Mouse (Mus musculus): ENCODE measurements around the gene Pidd1.

The Pidd1 gene

GRCm38 (mm10) chr7:141436523-141436892 is 7.3 kb downstream of the Pidd1 start:
- DNase-seq (ENCODE audit: extremely low spot score, low spot score), result no peak

DNA sequence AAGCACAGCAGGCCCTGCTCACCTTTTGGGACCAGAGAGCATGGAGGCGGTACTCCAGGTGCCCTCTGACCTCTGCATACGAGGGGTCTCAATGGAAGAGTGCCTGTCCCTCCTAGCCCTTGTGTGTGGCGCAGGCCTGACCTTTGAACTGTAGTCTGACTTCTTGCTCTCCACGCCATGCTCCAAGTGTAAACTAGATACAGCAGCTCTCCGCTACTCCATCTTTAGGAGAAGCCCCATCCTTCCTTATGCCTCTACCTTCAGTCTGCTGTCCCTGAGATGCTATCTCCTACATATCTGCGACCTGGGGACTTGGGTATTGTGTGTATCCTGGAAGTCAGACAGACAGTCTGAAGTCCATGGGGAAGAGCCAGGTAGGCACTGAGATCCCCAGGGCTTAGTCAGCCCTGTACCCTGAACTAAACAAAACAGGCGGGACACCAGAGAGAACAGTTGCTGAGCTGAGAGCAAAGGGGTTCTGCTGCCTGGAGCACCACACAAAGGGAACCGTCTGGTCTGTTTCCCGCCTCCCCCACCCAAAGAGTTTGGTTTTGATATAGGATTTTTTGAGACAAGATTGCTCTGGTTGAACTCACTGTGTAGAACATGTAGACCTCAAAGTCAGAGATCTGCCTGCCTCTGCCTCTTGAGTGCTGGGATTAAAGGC is 7.8 kb downstream of the Pidd1 start:
- no peak for DNase-seq (ENCODE audit: extremely low spot score, low spot score)

- DNase-seq (ENCODE audit: extremely low spot score, low spot score), result peak; percentile 51
Observed at GRCm38 (mm10) chr7:141435129-141435855, 8.5 kb downstream of the Pidd1 start.

DNA sequence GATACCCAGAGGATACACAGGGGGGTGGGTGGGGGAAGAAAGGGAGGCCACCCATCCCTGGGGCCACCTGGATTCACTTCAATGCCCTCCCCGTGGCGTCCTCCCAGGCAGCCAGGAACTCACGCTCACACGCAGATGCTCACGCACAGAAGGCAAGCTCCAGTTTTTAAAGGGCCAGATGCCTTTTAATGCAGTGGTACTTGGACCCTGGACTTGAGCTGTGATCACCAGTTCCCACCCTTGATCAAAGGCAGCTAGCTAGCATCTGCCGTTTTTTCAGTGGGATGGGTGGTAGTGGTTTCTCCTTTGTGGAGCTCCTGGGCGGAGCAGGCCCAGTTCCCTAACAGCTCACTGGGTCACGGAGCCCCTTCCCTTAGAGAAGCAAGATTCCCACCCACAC is 9.4 kb downstream of the Pidd1 start:
- peak; percentile 54 for DNase-seq (ENCODE audit: extremely low spot score, low spot score)

- no peak for DNase-seq (ENCODE audit: extremely low spot score, low spot score)
Observed at GRCm38 (mm10) chr7:141433517-141434400, 10.1 kb downstream of the Pidd1 start.

DNA sequence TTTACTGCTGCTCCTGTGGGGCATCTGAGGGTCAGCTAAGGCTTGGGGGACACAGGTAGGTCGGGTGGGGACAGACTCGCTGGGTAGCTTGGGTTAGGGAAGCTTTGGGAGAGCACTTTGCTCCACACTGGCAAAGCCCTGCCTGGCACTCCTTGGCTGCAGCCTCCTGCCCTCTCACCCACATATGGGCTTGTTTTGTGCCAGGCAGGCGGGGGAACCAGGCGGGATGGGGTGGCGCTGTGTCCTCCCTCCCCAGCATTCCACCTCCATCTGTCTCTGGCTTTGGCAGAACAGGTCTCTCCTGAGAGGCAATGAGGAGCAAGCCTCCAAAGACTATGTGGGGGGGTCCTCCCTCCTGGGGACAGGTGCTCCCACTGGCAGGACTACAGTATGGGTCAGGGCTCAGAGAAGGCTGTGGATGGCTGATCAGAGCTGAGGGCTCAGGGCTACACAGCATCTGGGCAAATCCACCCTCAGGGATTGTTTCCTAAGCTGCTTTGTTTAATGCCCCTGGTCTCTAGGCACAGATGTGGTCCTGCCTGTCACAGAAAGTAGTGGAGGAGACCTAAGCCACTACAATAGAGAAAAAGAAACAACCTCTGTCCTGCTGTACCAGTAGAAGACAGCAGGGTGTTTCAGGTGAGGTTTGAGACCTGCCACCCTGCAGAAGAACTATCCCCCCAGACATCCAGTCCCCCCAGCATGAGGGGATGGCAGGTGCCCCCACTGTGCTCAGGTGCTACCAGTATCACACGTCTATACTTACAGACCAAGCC is 10.9 kb downstream of the Pidd1 start:
- DNase-seq (ENCODE audit: extremely low spot score, low spot score), result no peak

GRCm38 (mm10) chr7:141432186-141432611 is 11.6 kb downstream of the Pidd1 start:
- DNase-seq (ENCODE audit: extremely low spot score, low spot score), result no peak

DNA sequence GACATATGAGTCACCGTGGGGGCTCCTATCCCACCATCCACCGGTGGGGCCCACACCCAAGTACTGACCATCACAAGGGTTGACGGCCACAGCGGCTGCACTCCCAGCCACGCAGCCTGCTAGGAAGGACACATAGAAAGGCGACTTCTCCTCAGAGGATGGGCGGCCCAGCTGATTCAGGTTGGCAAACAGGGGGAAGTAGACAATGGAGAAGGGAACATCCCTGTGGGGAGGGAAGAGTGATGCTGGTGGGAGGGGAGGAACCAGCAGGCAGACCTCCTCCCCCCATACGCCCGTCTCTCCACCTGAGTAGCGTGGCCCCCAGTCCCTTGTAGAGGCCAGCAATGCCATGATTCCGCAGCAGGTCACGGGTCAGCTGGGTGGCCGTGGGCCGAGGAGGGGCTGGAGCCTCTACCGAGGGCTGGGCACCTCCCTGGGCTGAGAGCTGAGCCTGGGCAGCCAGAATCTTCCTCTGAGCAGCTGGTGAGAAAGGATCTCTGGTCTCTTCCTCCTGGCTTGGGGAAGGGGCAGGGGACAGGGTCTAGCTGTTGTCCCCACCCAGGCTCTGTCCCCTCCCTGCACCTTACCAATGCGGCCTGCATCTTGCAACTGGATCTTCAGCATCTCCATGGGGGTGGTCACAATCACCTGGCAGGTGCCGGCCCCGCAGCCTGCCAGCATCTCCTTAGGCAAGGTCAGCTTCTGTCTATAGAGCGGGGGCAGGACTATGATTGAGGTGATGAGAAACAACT is 12.2 kb downstream of the Pidd1 start:
- DNase-seq (ENCODE audit: extremely low spot score, low spot score), result no peak

DNA sequence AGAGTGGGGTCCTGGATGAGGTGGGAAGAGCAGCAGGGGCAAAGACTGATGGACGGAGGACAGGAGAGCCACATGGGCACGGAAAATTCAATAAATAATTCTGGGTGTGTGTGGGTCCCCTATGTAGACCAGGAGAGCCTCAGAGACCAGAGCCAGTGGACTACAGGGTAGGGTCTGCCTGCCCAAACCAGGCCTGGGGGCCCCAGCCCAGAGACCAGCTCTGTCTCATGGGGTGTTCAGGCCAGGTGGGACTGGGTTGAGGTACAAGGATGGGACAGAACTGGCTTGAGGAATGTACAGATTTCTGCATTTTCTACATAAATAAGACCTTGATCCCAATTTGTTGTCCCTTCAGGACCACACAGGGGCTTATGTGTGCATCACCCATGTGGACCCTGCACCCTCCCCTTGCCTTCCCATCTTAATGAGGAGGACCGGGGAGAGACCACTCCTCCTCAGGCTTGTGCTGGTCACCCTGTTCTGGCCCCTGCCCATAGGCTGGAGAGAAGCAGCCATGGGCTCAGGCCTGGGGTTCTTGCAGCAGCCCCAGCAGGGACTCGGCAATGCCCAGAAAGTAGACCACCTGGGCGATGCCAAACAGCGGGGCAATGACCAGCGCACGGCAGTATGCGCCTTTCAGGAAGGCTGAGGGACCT is 13.1 kb downstream of the Pidd1 start:
- no peak for DNase-seq (ENCODE audit: extremely low spot score, low spot score)

GRCm38 (mm10) chr7:141429840-141430584 is 13.8 kb downstream of the Pidd1 start:
- DNase-seq (ENCODE audit: extremely low spot score, low spot score), result no peak

- peak; percentile 66 for DNase-seq (ENCODE audit: extremely low spot score, low spot score)
Observed at GRCm38 (mm10) chr7:141429310-141429709, 14.5 kb downstream of the Pidd1 start, which contains the start of gene Cend1. Gene Cend1, minus strand, starts transcription at chr7:141429491.

GRCm38 (mm10) chr7:141428701-141429100 is 15.1 kb downstream of the Pidd1 start:
- no peak for DNase-seq (ENCODE audit: extremely low spot score, low spot score)

GRCm38 (mm10) chr7:141426948-141427730 is 16.7 kb downstream of the Pidd1 start:
- no peak for DNase-seq (ENCODE audit: extremely low spot score, low spot score)

DNA sequence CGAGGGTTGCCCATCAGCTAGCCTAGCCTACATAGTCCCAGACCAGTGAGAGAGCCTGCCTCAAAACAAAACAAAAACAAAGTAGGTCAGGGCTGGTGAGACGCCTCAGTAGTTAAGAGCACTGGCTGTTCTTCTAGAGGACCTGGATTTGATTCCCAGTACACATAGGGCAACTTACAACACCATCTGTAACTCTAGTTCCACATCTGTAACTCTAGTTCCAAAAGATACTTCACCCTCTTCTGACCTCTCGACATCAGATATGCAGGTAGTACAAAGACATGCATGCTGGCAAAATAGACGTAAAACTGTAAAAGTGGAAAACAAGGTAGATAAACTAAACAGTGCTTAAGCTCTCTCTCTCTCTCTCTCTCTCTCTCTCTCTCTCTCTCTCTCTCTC is 20.0 kb downstream of the Pidd1 start:
- DNase-seq (ENCODE audit: extremely low spot score, low spot score), result no peak

GRCm38 (mm10) chr7:141420030-141420702 is 23.7 kb downstream of the Pidd1 start:
- no peak for DNase-seq (ENCODE audit: extremely low spot score, low spot score)

- no peak for DNase-seq (ENCODE audit: extremely low spot score, low spot score)
Observed at GRCm38 (mm10) chr7:141418970-141419369, 24.9 kb downstream of the Pidd1 start.

DNA sequence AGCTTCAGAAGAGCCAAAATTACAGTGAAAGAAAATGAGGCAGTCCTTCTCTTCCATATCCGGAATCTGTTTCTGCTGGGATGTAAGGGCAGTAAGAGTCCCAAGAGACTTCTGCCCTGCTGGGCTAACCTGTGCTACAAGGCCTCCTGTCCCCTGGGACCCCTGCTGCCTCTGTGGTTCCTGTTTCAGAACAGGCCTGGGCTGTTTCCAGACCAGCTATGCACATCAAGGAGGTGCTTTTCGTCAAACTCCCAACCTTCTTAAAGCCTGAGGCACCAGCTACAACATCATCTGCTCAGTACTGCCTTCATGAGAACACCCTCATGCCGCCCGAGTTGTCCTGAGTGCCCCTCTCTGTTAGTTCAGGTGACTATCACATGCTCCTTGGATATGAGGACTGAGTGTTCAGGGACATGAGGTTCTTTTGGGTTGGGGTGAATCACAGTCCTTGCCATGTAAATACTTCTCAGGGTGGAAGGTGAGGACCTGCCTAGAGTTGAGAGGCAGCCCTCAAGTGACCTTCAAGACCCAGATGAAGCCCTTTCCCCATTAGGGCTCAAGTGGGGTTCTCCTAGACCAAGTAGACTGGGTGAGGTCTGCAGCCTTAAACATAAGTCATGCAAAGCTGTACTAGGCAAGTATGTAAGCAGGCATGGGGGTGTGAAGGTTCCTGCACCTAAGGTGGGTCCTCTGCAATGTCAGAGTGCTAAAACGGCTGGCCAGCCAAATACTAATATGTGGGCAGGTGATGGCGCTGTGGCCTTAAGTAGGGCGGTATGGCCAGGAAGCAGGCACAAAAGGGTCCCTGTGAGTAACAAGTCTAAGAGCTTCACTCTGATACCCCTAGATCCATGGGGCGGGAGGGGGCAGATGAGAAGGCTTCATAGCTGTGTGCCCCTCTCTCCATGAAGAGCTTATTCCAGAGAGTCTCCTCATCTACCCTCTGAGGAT is 25.8 kb downstream of the Pidd1 start:
- no peak for DNase-seq (ENCODE audit: extremely low spot score, low spot score)
